Mouse (Mus musculus) brain, embryonic 14.5 days (tissue): ENCODE measurements around the gene Afap1. TPM values are rescaled to one million over a fixed set of nuclear protein-coding genes. Genes with fewer than 3 reads are reported as not detected.

Source experiments
- DNase-seq: peaks from one replicate; pipeline ENCODE4 v3.0.0-alpha.2; 2011; ENCODE audit warnings: low read depth
- CTCF ChIP-seq: fragments of 200-500 bp; IDR thresholded peaks from 2 replicates; pipeline ENCODE4 v1.5.1; 2012; ENCODE audit warnings: inconsistent platforms, mild to moderate bottlenecking, moderate library complexity, borderline replicate concordance; ENCODE audit not compliant: insufficient read depth, insufficient read length; ENCODE audit errors: extremely low read depth
- POLR2A ChIP-seq: fragments of 200-500 bp; IDR thresholded peaks from 2 replicates; pipeline ENCODE4 v1.6.1; 2012; ENCODE audit warnings: mild to moderate bottlenecking, inconsistent platforms, borderline replicate concordance; ENCODE audit not compliant: poor library complexity, insufficient read depth, insufficient read length, severe bottlenecking; ENCODE audit errors: extremely low read depth
- polyA plus RNA-seq: library from polyadenylated mRNA; depleted of rRNA; stranded (reverse); fragments of >200 nt; gene quantifications from 2 replicates; pipeline ENCODE4 v1.2.3, GENCODE M21; 2012

The Afap1 gene
- polyA plus RNA-seq, 1 experiment = 97.5 TPM

GRCm38 (mm10) chr5:35989986-35990735 is 97.0 kb downstream of the Afap1 start:
- DNase-seq = no peak
- TF ChIP-seq CTCF (no peak), POLR2A (no peak)

GRCm38 (mm10) chr5:36003797-36004196 is 110.7 kb downstream of the Afap1 start:
- no peak for DNase-seq
- no peak for TF ChIP-seq CTCF
- no peak for TF ChIP-seq POLR2A

DNA sequence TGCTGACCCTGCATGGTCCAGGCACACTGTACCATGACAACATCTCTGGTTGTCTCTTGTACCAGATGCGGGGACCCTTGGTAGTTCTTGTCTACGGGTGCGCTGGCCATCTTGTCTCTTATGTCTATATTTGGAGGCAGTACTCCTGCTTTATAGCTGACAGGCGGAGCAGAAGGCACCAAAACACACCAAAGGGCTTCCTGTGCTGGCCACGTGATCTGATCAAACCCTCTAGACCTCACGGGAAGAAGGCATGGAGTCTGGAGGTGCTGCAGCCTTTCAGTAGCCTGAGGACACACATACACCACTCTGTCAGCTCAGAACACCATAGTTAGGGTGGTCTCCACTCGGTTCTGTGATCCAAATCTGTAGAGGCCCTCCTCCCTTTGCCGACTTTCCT is 113.0 kb downstream of the Afap1 start:
- no peak for DNase-seq
- no peak for TF ChIP-seq CTCF
- TF ChIP-seq POLR2A = no peak

- TF ChIP-seq POLR2A (no peak), CTCF (no peak)
- DNase-seq = no peak
Observed at GRCm38 (mm10) chr5:36006586-36006985, 113.5 kb downstream of the Afap1 start.

DNA sequence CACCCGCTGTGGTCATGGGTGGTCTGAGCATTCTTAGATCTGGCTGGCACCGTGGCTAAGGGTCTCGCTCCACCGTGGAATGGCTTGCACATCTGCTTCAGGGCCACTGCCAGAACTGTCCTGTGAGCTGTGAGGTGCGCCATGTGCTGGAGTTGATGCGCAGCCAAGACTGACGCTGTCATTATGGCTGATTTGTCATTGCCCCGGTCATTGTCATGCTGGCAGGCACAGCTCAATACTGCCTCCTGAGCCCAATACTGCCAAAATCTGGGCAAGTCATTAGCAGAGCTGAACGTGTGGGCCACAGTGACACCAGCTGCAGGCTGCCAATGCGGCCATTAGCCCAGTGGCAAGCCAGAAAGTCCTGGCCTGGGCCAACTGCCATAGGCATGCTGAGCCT is 114.5 kb downstream of the Afap1 start:
- DNase-seq = peak; percentile 81
- no peak for TF ChIP-seq CTCF
- no peak for TF ChIP-seq POLR2A

DNA sequence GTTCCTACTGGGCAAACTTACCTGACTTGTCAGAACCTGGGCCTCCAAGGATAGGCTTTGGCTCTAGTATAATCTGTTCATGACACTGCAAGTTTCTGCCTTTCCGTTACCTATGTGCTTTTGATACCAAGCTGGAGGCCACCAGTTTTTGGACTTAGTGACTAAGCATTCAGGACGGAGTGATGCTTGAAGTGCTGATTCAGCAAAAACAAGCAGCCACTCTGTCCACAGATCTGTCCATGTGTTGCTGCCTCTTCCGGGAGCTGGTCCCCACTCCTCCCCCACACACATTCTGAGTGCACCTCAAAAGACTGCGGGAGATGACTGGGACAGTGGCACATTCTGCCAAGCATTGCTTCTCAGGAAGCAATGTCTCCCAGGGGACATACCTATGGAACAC is 116.3 kb downstream of the Afap1 start:
- TF ChIP-seq POLR2A = no peak
- no peak for TF ChIP-seq CTCF
- DNase-seq = no peak

- no peak for TF ChIP-seq POLR2A
- peak; percentile 41; the same call in 1 of the 2 replicates for TF ChIP-seq CTCF
- no peak for DNase-seq
Observed at GRCm38 (mm10) chr5:36018366-36018765, 125.2 kb downstream of the Afap1 start.

DNA sequence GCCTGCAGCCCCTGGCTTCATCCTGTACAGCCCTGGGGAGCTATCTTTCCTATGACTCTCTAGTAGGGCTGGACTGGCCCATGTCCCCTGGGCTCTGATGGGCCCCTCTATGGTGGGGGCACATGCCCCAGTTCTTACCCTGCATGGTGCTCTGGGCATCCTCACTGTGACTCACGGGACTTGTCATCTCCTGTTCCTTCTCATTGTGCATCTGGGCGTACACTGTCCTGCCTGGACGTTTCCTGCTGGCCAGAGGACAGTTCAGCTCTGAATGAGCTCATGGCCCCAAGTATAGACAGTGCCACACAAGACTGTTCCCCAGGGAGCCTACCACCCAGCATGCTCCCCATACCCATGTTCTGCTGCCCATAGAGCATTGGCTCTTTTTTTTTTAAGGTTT is 128.0 kb downstream of the Afap1 start:
- no peak for DNase-seq
- no peak for TF ChIP-seq POLR2A
- TF ChIP-seq CTCF = no peak

DNA sequence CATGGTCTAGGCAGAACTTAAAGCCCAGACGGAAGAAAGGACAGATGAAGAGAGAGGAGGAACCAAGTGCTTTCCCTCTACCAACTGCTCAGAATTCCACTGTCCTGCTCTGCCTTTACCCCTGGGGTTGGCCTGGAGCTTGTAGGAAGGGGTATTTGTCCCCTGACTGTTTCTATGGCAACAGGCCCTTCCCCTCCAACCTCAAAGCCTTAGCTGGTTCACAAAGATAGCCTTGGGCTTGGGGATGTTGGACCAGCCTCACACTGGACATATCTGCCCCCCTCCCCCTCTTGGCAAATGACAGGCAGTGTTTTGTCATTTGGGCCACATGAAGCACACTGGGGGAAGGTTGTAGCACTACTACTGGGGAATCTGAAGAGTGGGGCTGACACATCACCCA is 129.2 kb downstream of the Afap1 start:
- DNase-seq = no peak
- TF ChIP-seq POLR2A = no peak
- no peak for TF ChIP-seq CTCF

GRCm38 (mm10) chr5:36024003-36024685 is 131.0 kb downstream of the Afap1 start:
- TF ChIP-seq CTCF (no peak), POLR2A (no peak)
- DNase-seq = no peak

DNA sequence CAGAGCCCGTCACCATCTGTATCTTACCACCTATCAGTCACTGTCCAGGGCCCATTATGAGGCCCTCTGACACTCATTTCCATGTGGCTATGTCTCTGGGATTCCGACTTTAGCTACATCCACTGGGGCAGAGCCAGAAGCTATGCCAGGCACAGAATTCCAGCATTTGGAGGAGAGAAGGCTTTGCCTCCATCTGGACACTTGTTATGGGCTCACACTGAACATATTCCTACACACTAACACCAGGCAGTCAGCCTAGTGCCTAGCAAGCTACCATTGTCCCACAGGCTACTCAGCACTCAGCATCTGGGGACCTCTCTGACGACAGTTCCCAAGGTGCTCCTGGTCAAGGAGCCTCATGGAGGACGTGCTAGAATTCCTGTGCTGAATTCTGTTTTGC is 132.0 kb downstream of the Afap1 start:
- no peak for DNase-seq
- TF ChIP-seq CTCF = no peak

GRCm38 (mm10) chr5:36033531-36034426 is 140.7 kb downstream of the Afap1 start:
- TF ChIP-seq POLR2A (no peak), CTCF (peak; percentile 84)
- peak; percentile 89 for DNase-seq
